Mouse (Mus musculus) A20 (cell line): Measurements from ENCODE around the gene Akt1.

Source experiments
- DNase-seq: peaks from one replicate; pipeline ENCODE4 v3.0.0-alpha.2; 2011; ENCODE audit warnings: low read depth, low spot score

Gene Akt1

DNA sequence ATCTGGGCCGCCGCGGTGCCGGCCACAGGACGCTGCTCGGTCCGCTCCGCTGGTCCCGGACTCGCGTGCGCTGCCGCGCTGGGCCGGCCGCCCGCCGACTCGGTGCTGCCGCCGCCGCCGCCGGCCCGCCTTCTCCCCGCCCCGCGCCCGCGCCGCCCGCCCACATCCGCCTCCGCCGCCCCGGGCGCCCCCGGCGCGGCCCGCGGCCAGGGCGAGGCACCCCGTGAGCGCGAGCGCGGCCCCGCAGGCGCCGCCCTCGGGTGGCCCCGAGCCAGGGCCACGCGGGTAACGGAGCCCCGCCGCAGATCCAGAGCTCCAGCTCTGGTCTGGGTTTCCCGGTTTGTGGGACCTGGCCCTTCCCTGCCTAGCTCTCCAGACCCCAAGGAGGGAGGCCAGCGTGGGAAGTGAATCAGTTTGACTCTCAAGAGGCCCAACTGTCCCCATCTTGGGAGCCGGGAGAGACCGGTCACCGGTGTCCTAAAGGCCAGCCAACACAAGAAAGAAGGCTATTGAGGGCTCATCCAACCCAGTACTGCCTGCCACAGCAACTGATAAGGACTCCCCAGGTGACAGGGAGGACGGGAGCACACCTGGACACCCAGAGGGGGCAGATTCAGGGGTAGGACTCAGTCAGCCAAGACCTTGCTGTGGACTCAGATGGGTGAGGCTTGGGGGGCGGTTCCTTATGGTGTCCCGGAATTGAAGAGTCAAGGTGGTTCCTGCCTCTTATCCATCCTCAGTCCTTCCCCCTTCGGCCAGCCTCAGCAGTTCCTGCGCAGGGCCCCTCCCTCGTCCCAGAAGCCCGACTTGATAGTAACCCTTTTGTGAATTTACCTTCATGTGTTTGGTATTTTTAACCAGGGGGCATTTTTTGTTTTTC, at the start of gene Akt1:
Akt1 (minus strand) TSS at position 753 of the 880 bp plus-strand sequence.
- peak; percentile 88 for DNase-seq

DNA sequence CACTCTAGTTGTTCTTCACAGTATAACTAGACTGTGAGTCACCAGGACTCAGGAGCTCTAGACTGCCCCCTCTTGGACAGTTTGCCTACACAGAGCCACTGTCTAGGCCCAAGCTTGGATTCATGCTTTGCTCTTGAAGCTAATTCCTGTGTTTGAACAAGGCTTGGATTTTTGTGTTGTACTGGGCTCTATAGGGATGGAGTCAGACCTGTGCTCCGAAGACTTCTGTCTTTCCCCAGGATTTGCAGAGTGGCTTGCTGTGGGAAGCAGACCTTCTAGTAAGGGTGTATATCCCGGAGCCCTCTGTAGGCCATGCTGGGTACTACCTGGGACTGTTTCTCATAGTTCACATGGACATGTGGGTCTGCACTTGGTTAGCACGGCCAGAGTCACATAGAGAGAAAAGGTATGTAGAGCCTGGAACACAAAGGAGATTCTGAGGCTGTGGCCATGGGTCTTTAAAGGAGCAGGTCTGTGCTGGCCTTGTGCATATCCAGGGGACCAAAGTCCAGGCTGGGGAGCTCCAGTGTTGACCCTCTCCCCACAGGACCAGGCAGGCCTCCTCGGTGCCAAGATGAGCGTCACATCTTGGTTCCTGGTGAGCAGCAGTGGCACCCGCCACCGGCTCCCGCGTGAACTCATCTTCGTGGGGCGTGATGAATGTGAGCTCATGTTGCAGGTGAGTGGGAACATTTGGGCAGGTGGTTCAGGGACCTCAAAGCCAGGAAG, 49.6 kb upstream of the Akt1 start:
- peak; percentile 88 for DNase-seq

DNA sequence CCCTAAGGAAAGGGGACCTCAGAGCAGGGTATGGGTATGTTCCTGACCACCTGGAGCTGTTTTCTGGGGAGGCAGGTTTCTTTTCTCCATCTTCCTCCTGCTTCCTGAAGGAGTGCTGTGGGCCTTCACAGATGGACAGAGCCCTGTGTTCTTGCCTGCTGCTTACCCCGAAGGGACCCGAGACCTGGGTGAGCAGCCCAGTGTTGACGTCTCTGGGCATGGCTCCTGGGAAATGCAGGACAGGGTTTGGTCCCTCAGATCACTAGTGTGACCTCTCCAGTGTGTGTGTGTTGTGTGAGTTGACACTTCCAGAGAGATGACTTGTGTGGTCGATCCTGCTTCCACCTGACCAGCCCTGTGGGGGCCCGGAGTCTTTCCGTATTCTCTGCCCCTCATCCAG, 48.8 kb upstream of the Akt1 start:
- DNase-seq = no peak

DNA sequence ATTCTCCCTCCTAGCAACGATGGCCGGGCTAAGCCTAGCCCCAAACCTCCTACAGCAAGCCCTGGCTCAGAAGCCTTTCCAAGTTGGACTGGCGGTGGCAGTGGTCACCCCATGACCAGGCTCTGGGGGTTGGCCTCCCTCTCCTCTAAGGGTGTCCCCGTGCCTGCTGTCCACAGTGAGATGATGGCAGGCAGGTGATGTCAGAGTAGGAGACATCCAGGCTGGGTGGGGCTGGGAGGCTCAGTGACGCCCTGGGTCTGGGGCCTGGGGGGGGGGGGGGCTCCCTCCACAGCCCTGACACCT, 48.3 kb upstream of the Akt1 start:
- DNase-seq = no peak

DNA sequence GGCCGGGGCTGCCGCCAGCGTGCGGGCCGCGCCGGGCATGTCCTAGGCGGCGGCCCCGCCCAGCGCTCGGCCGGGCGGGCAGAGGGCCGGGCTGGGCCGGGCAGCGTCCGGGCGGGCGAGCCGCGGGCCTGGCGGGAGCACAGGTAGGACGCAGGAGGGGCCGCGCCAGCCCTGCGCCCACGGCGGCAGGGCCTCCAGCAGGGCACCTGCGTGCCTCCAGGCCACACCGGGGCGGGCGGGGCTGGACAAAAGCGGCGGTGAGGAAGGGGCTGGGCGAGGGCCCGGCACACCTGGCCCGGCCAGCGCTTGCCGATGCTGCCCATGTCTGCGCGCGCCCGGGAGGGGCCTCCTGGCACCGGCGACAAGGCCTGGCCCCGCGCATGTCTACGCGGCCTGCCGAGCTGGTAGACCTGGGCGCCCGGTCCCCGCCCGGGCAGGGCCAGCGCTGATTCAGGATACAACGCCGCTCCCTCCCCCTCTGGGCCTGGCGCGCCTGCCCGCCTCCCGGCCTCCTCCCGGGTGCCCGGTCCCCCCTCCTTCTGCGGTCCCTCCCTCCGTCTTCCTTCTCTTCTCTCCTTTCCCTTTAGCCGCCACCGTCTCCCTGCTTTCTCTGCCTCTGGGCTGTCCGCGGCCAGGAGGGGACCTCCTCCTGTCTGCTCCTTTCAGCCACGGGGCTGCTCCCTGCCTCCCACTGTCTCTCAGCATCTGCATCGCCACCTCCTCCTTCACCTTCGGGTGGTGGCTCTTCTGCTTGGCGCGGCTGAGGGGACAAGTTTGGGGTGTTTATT, 47.8 kb upstream of the Akt1 start:
- peak; percentile 58 for DNase-seq

DNA sequence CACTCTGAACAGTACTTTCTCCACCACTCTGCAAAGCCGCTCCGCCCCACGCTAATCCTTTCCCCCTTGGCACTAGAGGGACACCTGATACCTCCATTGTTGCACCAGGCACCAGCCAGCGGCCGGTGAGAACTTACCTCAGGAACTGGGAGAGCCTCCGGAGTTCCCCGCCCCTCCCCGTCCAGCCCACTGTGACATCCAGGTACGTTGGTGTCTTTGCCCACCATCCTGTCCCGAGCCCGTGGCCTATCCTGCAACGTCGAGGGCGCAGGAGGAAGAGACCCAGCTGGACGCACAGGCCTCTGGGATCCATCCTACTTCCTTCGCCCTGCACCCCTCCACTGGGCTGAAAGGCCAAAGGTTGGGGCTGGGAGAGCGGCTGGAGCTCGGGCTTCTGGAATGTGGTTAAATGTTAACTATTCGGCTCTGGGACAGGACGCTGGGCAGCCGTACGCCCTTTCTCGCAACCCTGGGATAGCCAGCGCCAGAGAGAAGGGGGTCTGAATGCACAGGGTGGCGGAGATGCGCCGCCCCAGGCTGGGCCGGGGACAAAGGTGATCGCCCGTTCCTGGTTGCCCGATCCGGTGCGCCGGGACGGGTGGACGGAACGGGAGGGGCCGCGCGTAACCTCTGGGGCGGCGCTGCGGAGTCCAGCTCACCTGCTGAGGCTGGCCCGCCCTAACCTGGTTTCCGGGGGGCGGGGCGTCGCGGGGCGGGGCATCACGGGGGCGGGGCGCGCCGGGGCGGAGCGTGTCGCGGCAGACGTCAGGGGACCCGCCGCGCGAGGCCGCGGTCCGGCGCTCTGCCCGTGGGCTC, 46.9 kb upstream of the Akt1 start:
- peak; percentile 68 for DNase-seq

DNA sequence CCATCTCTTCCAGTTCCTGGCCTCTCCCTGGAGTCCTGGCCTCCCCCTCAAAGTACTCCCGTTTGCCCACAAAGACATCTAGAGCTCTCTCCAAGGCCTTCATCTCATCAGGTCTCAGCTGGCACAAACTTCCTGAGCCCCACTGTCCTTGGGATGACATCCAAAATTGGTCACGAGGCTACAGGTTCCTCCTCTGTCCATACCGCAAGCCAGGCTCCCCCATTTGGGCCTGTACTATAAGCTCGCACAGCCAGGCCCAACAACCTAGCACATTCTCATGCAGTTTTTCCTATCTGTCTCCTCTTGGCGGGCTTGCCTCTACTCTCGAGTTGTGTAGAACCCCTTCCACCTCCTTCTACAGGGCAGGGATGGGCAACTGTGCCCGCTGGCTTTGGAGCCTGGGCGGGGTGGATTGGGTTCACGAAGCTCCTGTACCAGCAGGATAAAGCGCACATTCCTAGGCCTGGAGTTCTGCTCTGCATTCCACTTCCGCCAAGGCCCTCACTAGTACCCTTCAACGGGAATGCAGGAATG, 46.3 kb upstream of the Akt1 start:
- no peak for DNase-seq

DNA sequence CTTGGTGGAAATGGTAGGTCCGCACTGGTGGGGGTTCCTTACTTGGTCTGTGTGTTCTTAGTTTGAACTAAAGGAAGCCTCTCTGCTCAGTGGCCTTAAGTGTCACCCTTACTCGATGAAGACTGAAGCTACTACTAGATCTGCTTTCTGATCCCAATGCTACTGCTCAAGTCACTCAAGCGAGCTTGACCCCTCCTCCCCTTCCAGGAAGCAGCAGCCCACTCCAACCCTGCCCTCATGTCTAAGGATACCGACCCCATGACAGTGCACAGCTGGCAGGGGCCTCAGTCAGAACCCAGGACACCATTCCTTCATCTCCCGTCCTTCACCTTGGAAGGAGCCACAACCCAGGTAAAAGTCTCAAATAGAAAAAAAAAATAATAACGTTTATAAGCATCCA, 45.5 kb upstream of the Akt1 start, which contains the start of gene Cep170b:
Cep170b (plus strand) TSS at position 240 of the 400 bp plus-strand sequence.
- DNase-seq = no peak

DNA sequence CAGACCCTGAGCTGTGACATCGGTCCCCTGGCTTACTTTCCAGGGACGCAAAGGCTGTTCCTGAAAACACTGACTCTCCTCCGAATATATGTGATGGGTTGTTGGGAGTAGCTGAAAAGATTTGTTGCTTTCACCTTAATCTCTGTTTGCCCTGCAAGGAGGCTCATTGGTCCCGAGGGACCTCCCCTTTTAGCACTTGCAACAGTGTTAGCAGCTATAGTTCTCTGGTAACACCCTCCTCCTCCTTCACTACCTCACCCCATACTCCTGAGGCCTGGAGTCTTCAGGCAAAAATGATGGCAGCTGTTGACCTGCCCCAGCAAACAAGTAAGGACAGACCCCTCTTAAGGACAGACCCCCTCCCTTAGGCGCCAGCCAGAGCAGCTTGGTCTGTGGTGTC, 44.3 kb upstream of the Akt1 start:
- DNase-seq = peak; percentile 36

DNA sequence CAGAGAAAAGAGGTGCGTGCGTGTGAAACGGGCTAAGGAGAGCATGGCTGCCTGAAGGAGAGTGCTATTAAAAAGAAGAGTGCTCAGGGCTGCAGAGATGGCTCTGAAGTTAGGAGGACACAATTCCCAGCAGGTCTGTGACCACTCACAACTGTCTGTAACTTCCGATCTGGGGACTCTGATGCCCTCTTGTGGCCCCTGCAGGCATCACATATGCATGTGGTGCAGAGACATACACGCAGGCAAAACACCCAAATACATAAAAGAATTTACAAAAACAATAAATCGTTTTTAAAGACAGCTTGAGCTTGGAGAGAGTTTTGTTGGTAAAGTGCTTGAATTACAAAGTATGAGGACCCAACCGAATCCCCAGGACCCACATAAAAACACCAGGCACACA, 42.5 kb upstream of the Akt1 start:
- peak; percentile 69 for DNase-seq

DNA sequence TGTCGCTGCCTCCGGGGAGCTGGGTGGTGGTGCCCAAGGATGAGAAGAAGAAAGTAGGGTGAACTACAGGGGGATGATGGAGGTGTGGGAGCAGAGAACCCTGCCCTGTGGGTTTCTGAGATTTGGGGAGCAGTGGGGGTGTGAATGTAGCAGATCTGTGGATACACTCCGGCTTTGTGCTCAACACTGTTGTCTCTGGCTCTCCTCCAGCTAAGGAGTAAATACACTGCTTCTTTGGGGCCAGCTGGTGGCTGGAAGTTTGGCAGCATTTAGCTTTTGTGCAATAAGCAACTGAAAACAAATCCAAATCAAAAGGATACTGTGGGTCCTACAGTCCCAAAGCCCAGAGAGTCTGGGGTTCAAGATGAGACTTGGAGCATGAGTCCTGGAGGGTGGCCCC, 39.3 kb upstream of the Akt1 start:
- DNase-seq = no peak

DNA sequence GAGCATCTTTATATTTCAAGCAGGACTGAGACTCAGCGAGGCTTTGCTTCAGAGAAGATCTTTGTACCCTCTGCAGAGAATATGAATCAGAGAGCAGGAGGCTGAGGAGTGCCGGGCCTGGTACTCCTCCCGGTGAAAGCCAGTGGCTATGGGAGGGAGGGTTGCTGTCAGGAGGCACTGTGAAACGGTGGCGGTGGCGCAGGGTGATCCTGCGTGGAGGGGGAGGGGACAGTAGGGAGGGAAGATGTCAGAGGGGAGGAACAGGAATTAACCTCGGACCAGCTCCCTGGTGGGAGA, 32.8 kb upstream of the Akt1 start:
- DNase-seq = no peak

DNA sequence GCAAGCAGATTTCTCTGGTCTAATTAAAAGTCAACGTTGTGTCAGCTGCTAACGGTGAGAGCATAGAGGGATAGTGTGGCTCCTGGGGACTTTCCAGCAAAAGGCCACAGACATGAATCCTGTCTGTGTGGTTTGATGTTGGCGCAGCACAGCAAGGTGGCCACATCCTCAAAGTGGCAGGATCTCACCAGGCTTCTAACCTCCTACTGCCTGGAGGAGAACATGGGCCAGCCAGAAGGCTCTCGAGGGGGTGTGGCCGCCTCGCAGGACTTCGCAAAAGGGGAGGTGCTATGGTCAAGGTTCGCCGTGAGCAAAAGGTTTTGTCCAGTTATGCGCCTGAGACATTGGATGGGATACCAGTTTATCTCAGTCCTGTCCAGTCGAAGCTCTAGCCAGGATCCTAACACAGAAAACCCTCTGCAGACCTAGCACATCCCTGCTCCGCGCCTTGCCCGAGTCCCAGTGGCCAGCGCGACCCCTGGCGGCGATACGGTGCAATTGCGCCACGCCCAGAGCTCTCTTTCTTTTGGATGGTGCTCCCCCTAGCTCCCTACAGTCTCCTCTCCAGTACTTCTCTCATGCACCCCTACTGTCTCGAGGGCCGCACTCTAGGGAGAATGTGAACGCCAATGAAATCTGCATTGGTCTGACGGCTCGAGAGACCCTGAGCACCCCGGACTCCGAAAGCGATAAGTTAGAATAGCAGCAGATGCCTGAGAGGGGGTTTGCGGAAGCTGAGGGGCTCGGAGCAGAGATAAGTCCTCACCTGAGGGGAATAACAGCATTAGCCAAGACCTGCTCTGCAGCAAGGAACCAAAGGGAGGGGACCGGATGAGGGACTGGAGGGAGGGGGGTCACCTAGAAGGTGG, 32.3 kb upstream of the Akt1 start:
- DNase-seq = peak; percentile 87

DNA sequence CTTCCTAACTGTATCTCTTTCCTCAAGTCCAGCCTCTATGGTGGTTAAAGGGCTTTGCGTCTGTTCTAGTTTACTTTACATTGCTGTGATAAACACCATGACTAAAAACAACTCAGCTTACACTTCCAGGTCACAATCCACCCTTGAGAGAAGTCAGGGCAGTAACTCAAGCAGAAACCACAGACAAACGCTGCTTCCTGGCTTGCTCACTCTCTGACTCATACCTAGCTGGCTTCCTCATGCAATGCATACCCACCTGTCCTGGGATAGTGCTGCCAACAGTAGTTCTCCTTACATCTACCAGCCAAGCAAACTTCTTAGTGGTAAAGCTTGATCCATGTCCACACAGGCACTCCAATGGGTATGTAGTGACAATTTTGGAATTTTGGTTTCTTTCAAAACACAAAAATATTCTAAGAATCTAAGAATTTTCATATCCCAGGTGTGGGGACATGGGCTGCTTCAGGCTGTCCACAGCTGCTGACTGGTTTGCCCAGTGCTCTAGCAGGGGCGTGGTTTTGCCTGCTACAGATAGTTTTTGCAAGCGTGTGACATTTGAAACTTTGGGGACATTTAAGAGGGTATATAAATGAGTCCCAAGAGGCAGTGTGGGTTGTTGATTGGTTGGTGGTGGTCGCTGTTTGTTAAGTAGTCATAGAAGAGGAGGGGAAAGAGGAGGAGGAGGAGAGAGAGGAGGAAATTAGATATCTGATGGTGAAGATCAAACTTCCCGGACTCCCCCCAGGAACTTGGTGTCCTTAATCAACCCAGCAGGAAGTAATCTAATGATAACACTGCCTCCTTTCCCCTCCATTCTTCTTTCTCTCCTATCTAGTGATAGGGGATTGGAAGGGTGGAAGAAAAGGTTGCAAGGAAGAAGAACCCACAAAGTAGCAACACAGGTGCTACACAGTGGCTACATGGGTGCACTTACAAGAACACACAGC, 28.0 kb upstream of the Akt1 start:
- peak; percentile 91 for DNase-seq

DNA sequence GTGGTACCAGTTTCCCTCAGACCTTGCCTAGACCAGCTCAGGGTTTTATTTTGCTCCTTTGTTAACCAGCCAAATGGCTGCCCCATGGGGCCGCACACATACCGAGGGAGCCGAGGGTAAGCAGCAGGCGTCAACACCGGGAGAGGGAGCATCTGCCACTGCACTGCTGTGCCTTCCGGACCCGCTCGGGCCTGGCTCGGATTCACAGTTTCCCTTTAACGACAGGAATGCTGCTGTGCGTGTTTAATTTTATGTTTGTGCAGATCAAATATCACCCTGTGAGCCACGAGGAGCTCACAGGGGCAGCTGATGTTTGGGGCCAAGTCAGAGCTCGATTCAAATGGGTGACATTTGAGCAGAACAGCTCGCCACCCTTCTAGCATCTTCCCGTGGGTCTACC, 25.8 kb upstream of the Akt1 start:
- DNase-seq = no peak

DNA sequence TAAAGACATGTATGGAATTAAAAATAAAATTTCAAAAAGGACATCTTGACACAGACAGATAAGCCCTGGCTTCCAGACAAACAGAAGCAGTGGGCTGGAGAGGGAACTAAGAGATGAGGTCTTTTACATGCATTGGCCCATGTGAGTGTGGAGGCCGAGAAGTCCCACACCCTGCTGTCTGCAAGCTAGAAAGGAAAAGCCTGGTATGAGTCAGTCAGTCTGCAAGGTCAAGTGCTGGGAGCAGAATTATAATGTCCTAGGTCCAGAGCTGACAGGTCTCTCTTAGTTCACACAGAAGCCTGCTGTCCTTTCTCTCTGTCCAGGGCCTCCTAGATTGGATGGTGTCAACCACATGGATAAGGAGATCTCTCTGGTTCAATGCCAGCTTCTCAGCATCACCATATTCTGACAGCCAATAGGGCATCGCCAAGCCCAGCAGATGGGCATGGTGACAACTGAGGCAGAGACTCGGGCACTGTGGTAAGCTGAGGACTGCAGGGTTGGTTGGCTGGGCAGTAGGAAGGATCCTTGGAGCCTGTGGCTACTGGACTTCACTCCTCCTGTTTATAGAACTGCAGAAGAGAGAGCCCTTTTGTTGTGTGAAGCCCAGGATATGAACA, 22.2 kb upstream of the Akt1 start:
- DNase-seq = no peak

DNA sequence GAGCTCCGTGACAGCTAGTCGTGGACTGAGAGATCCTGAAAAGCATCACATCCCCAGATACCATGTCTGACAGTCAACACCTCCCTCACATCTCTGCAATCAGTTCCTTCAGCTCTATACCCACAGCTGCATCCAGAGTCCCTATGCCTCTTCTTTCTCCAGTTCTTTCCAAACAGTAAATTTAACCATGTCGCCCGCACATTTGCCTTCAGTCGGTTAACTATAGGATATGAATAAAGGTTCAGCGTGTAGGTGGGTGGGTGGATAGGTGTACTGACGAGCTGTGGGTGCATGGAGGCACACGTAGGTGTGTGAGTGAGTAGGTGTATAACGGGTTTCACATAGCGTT, 19.4 kb upstream of the Akt1 start:
- peak; percentile 55 for DNase-seq

DNA sequence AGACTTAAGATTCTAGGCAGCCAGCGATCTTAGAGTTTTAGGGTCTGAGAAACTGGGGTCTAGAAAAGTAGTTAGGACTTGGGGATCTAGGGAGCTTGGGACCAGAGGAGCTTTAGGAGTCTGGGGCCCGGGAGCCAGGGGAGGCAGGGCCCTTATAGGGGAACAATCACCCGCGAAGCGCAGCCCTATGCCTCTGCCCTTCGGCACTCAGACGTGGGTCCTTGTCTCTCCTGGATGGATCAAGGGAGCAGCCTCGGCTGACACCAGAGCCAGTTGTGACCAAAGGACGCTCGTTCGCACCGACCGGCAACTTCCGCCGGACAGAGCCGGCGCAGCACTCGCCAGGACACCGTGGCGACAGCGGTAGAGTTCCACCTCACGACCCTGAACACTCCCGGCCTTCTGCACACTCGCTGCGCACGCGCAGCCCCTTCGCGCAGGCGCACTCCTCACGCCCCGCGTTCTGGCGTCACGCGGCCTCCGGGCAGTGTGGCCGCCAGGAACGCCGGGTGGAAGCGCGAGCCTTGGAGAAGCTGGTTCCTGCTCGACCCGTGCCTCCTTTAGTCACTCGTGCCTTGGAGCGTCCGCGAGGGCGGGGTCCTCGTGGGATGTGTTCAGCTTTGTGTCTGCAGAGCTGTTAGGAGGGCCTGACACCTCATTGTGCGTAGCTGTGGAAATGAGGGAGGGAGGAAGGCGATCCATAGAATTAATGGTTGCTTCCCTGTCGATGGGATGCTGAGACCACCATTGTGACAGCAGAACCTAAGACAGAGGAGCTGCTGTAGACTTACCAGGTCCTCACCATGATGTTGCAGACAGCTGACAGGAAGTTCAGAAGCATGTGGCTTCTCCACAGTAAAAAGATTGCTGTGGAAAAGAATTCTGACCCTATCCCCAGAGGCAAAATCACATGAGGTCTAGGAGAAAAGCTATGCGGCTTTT, 18.8 kb upstream of the Akt1 start:
- DNase-seq = peak; percentile 95
